Mouse (Mus musculus): ENCODE measurements around the gene Zswim2. TPM values are rescaled to one million over a fixed set of nuclear protein-coding genes. Genes with fewer than 3 reads are reported as not detected.
"Not testable (repeated sequence)": the region's sequence is repeated elsewhere in the genome, so short reads cannot be mapped to it uniquely, and the experiment has no call there.

Gene Zswim2
- polyA plus RNA-seq (2015; fragmentation: Nextera tagmentation; extraction: Ambion mirVana): not detected in 2 replicates

DNA sequence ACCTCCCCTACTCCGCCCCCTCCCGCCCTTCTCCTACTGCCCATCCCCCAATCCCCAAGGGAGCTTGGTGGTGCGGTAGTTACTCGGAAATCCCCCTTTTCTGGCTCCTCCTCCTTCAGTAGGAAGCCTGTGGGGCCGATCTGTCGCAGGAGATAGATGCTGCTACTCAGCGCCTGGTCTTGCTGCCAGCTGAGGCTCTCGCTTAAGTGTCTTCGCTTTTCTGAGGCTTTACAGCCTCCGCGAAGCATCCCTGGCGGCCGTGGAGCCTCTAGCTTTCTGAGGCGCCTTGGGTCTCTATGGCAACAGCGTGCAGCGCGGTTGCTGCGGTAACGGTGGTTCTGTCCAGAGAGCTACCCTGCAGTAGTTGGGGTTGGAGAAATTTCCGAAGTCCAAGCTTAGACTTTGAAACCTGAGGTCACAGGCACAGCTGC is at the start of gene Zswim2:
Gene Zswim2, minus strand, starts transcription at position 298 of the 431 bp plus-strand sequence.
- 3% methylated on average over 20 of the region's 20 CpGs for WGBS
- H3K9me3 ChIP-seq (ENCODE audit: control insufficient read depth): no peaks in the 10 kb centered on the region
- TF ChIP-seq CTCF (IDR thresholded peaks at IDR 0.05; ENCODE audit: low read depth): no peak
- no peak within 1 kb of the TSS for H3K9ac ChIP-seq (ENCODE audit: low read depth, low read length)
- ATAC-seq: no peak
- H3K4me2 ChIP-seq (replicated peaks; ENCODE audit: low read depth): peak within 1 kb of the TSS; percentile 28
- H3K36me3 ChIP-seq (ENCODE audit: control insufficient read depth, insufficient read depth): no peaks in the 10 kb centered on the region
- H3K27ac ChIP-seq (ENCODE audit: low read depth, low read length): no peak within 1 kb of the TSS
- H3K4me1 ChIP-seq (replicated peaks; ENCODE audit: control insufficient read depth, insufficient read depth, low read length): no peaks in the 10 kb centered on the region
- H3K4me3 ChIP-seq (ENCODE audit: low read depth, low read length): no peak within 1 kb of the TSS
- no peaks in the 10 kb centered on the region for H3K27me3 ChIP-seq (replicated peaks; ENCODE audit: control insufficient read depth, insufficient read depth, low read length)

DNA sequence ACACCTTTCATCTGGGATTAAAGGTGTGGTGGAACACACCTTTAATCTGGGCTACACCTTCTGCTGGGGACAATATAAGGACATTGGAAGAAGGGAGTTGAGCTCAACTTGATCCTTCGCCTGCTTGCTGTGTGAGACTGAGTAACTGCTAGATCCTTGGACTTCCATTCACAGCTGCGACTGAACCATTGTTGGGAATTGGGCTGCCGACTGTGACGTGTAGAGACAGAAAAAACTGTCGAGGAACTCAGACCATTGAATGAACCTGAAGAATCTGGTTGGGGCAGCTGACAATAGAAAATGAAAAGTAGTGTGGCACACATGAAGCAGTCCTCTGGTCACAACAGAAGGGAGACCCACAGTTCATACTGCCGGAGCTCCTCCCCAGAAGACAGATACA is 49.2 kb upstream of the Zswim2 start, which contains the start of gene Gm13691:
Gene Gm13691, plus strand, starts transcription at position 301 of the 400 bp plus-strand sequence.
- not testable (repeated sequence) for H3K27ac ChIP-seq (ENCODE audit: low read depth, low read length); H3K4me2 ChIP-seq (replicated peaks; ENCODE audit: low read depth); H3K4me3 ChIP-seq (ENCODE audit: low read depth, low read length); H3K27me3 ChIP-seq (replicated peaks; ENCODE audit: control insufficient read depth, insufficient read depth, low read length); H3K9me3 ChIP-seq (ENCODE audit: control insufficient read depth); H3K9ac ChIP-seq (ENCODE audit: low read depth, low read length); ATAC-seq; H3K4me1 ChIP-seq (replicated peaks; ENCODE audit: control insufficient read depth, insufficient read depth, low read length); H3K36me3 ChIP-seq (ENCODE audit: control insufficient read depth, insufficient read depth)
- no CpG with 5 or more reads among the region's 6 CpGs for WGBS

DNA sequence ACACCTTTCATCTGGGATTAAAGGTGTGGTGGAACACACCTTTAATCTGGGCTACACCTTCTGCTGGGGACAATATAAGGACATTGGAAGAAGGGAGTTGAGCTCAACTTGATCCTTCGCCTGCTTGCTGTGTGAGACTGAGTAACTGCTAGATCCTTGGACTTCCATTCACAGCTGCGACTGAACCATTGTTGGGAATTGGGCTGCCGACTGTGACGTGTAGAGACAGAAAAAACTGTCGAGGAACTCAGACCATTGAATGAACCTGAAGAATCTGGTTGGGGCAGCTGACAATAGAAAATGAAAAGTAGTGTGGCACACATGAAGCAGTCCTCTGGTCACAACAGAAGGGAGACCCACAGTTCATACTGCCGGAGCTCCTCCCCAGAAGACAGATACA is 43.4 kb upstream of the Zswim2 start, which contains the start of gene Gm13697:
Gene Gm13697, plus strand, starts transcription at position 301 of the 400 bp plus-strand sequence.
- WGBS: no CpG with 5 or more reads among the region's 6 CpGs
- not testable (repeated sequence) for H3K9me3 ChIP-seq (ENCODE audit: control insufficient read depth); H3K36me3 ChIP-seq (ENCODE audit: control insufficient read depth, insufficient read depth); H3K4me2 ChIP-seq (replicated peaks; ENCODE audit: low read depth); H3K4me1 ChIP-seq (replicated peaks; ENCODE audit: control insufficient read depth, insufficient read depth, low read length); H3K4me3 ChIP-seq (ENCODE audit: low read depth, low read length); ATAC-seq; H3K27ac ChIP-seq (ENCODE audit: low read depth, low read length); H3K27me3 ChIP-seq (replicated peaks; ENCODE audit: control insufficient read depth, insufficient read depth, low read length); H3K9ac ChIP-seq (ENCODE audit: low read depth, low read length)

DNA sequence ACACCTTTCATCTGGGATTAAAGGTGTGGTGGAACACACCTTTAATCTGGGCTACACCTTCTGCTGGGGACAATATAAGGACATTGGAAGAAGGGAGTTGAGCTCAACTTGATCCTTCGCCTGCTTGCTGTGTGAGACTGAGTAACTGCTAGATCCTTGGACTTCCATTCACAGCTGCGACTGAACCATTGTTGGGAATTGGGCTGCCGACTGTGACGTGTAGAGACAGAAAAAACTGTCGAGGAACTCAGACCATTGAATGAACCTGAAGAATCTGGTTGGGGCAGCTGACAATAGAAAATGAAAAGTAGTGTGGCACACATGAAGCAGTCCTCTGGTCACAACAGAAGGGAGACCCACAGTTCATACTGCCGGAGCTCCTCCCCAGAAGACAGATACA is 37.6 kb upstream of the Zswim2 start, which contains the start of gene Gm13694:
Gene Gm13694, plus strand, starts transcription at position 301 of the 400 bp plus-strand sequence.
- WGBS: no CpG with 5 or more reads among the region's 6 CpGs
- not testable (repeated sequence) for H3K4me1 ChIP-seq (replicated peaks; ENCODE audit: control insufficient read depth, insufficient read depth, low read length); H3K27ac ChIP-seq (ENCODE audit: low read depth, low read length); ATAC-seq; H3K27me3 ChIP-seq (replicated peaks; ENCODE audit: control insufficient read depth, insufficient read depth, low read length); H3K4me3 ChIP-seq (ENCODE audit: low read depth, low read length); H3K9ac ChIP-seq (ENCODE audit: low read depth, low read length); H3K36me3 ChIP-seq (ENCODE audit: control insufficient read depth, insufficient read depth); H3K9me3 ChIP-seq (ENCODE audit: control insufficient read depth); H3K4me2 ChIP-seq (replicated peaks; ENCODE audit: low read depth)

DNA sequence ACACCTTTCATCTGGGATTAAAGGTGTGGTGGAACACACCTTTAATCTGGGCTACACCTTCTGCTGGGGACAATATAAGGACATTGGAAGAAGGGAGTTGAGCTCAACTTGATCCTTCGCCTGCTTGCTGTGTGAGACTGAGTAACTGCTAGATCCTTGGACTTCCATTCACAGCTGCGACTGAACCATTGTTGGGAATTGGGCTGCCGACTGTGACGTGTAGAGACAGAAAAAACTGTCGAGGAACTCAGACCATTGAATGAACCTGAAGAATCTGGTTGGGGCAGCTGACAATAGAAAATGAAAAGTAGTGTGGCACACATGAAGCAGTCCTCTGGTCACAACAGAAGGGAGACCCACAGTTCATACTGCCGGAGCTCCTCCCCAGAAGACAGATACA is 31.8 kb upstream of the Zswim2 start, which contains the start of gene Gm13696:
Gene Gm13696, plus strand, starts transcription at position 301 of the 400 bp plus-strand sequence.
- no CpG with 5 or more reads among the region's 6 CpGs for WGBS
- not testable (repeated sequence) for H3K4me2 ChIP-seq (replicated peaks; ENCODE audit: low read depth); H3K36me3 ChIP-seq (ENCODE audit: control insufficient read depth, insufficient read depth); H3K27me3 ChIP-seq (replicated peaks; ENCODE audit: control insufficient read depth, insufficient read depth, low read length); H3K9ac ChIP-seq (ENCODE audit: low read depth, low read length); H3K9me3 ChIP-seq (ENCODE audit: control insufficient read depth); H3K4me3 ChIP-seq (ENCODE audit: low read depth, low read length); ATAC-seq; H3K4me1 ChIP-seq (replicated peaks; ENCODE audit: control insufficient read depth, insufficient read depth, low read length); H3K27ac ChIP-seq (ENCODE audit: low read depth, low read length)

DNA sequence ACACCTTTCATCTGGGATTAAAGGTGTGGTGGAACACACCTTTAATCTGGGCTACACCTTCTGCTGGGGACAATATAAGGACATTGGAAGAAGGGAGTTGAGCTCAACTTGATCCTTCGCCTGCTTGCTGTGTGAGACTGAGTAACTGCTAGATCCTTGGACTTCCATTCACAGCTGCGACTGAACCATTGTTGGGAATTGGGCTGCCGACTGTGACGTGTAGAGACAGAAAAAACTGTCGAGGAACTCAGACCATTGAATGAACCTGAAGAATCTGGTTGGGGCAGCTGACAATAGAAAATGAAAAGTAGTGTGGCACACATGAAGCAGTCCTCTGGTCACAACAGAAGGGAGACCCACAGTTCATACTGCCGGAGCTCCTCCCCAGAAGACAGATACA is 26.0 kb upstream of the Zswim2 start, which contains the start of gene Gm13695:
Gene Gm13695, plus strand, starts transcription at position 301 of the 400 bp plus-strand sequence.
- not testable (repeated sequence) for H3K4me3 ChIP-seq (ENCODE audit: low read depth, low read length); H3K9ac ChIP-seq (ENCODE audit: low read depth, low read length); H3K27me3 ChIP-seq (replicated peaks; ENCODE audit: control insufficient read depth, insufficient read depth, low read length); H3K4me2 ChIP-seq (replicated peaks; ENCODE audit: low read depth); H3K4me1 ChIP-seq (replicated peaks; ENCODE audit: control insufficient read depth, insufficient read depth, low read length); H3K9me3 ChIP-seq (ENCODE audit: control insufficient read depth); H3K36me3 ChIP-seq (ENCODE audit: control insufficient read depth, insufficient read depth); H3K27ac ChIP-seq (ENCODE audit: low read depth, low read length); ATAC-seq
- WGBS: no CpG with 5 or more reads among the region's 6 CpGs

DNA sequence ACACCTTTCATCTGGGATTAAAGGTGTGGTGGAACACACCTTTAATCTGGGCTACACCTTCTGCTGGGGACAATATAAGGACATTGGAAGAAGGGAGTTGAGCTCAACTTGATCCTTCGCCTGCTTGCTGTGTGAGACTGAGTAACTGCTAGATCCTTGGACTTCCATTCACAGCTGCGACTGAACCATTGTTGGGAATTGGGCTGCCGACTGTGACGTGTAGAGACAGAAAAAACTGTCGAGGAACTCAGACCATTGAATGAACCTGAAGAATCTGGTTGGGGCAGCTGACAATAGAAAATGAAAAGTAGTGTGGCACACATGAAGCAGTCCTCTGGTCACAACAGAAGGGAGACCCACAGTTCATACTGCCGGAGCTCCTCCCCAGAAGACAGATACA is 20.2 kb upstream of the Zswim2 start, which contains the start of gene Gm13693:
Gene Gm13693, plus strand, starts transcription at position 301 of the 400 bp plus-strand sequence.
- H3K36me3 ChIP-seq (ENCODE audit: control insufficient read depth, insufficient read depth); H3K4me2 ChIP-seq (replicated peaks; ENCODE audit: low read depth); H3K27ac ChIP-seq (ENCODE audit: low read depth, low read length); ATAC-seq; H3K27me3 ChIP-seq (replicated peaks; ENCODE audit: control insufficient read depth, insufficient read depth, low read length); H3K9ac ChIP-seq (ENCODE audit: low read depth, low read length); H3K4me3 ChIP-seq (ENCODE audit: low read depth, low read length); H3K9me3 ChIP-seq (ENCODE audit: control insufficient read depth); H3K4me1 ChIP-seq (replicated peaks; ENCODE audit: control insufficient read depth, insufficient read depth, low read length): not testable (repeated sequence)
- no CpG with 5 or more reads among the region's 6 CpGs for WGBS

DNA sequence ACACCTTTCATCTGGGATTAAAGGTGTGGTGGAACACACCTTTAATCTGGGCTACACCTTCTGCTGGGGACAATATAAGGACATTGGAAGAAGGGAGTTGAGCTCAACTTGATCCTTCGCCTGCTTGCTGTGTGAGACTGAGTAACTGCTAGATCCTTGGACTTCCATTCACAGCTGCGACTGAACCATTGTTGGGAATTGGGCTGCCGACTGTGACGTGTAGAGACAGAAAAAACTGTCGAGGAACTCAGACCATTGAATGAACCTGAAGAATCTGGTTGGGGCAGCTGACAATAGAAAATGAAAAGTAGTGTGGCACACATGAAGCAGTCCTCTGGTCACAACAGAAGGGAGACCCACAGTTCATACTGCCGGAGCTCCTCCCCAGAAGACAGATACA is 14.4 kb upstream of the Zswim2 start, which contains the start of gene Gm13698:
Gene Gm13698, plus strand, starts transcription at position 301 of the 400 bp plus-strand sequence.
- H3K4me3 ChIP-seq (ENCODE audit: low read depth, low read length); H3K36me3 ChIP-seq (ENCODE audit: control insufficient read depth, insufficient read depth); H3K4me1 ChIP-seq (replicated peaks; ENCODE audit: control insufficient read depth, insufficient read depth, low read length); H3K27ac ChIP-seq (ENCODE audit: low read depth, low read length); H3K9me3 ChIP-seq (ENCODE audit: control insufficient read depth); ATAC-seq; H3K4me2 ChIP-seq (replicated peaks; ENCODE audit: low read depth); H3K27me3 ChIP-seq (replicated peaks; ENCODE audit: control insufficient read depth, insufficient read depth, low read length); H3K9ac ChIP-seq (ENCODE audit: low read depth, low read length): not testable (repeated sequence)
- no CpG with 5 or more reads among the region's 6 CpGs for WGBS
